Mouse (Mus musculus) cerebellum, postnatal 36 days (tissue): ENCODE results near the gene 2610507B11Rik.
A peak's percentile ranks its signal among the peaks of the same experiment; 100 is the strongest.

ENCODE experiments used
- DNase-seq, 2 experiments: peaks; one replicate each; pipeline ENCODE4 v3.0.0; 2021 to 2022; ENCODE audit warnings: mixed read lengths in 2 of 2

Gene 2610507B11Rik

GRCm38 (mm10) chr11:78289146-78289763 lies 27.7 kb downstream of the 2610507B11Rik start:
- no peak for DNase-seq

- no peak for DNase-seq
These were observed 29.1 kb downstream of the 2610507B11Rik start, which contains the start of gene BC030499 for GRCm38 (mm10) chr11:78290654-78291053. BC030499 (plus strand) TSS chr11:78290841.

GRCm38 (mm10) chr11:78294585-78294984 lies 33.0 kb downstream of the 2610507B11Rik start:
- DNase-seq = no peak

GRCm38 (mm10) chr11:78300917-78301316 lies 39.4 kb downstream of the 2610507B11Rik start:
- no peak for DNase-seq

GRCm38 (mm10) chr11:78301357-78302084 lies 40.0 kb downstream of the 2610507B11Rik start, which contains the start of gene Spag5:
Spag5 (plus strand) TSS chr11:78301529.
- DNase-seq = peak; percentile 83 to 84

GRCm38 (mm10) chr11:78305272-78305671 lies 43.7 kb downstream of the 2610507B11Rik start:
- DNase-seq = no peak

- DNase-seq = no peak
These were observed 49.4 kb downstream of the 2610507B11Rik start for GRCm38 (mm10) chr11:78310861-78311511.

GRCm38 (mm10) chr11:78313662-78314061 lies 52.1 kb downstream of the 2610507B11Rik start:
- DNase-seq = no peak

- DNase-seq = no peak
These were observed 56.9 kb downstream of the 2610507B11Rik start for GRCm38 (mm10) chr11:78318411-78318810.

GRCm38 (mm10) chr11:78322076-78322831 lies 60.7 kb downstream of the 2610507B11Rik start:
- DNase-seq = no peak

GRCm38 (mm10) chr11:78322860-78323259 lies 61.3 kb downstream of the 2610507B11Rik start, which contains the start of gene Aldoc:
Aldoc (plus strand) TSS chr11:78322968.
- peak; percentile 85 to 87 for DNase-seq

GRCm38 (mm10) chr11:78324000-78324785 lies 62.6 kb downstream of the 2610507B11Rik start:
- DNase-seq = peak; percentile 38 to 48

GRCm38 (mm10) chr11:78324965-78325364 lies 63.4 kb downstream of the 2610507B11Rik start:
- peak in 1 of 2 experiments; percentile 12 for DNase-seq

- no peak for DNase-seq
These were observed 65.7 kb downstream of the 2610507B11Rik start for GRCm38 (mm10) chr11:78327215-78327614.

- DNase-seq = peak; percentile 98
These were observed 66.3 kb downstream of the 2610507B11Rik start, which contains the start of gene Pigs for GRCm38 (mm10) chr11:78327634-78328511. Pigs (plus strand) TSS chr11:78328415.

- peak in 1 of 2 experiments; percentile 27 for DNase-seq
These were observed 67.0 kb downstream of the 2610507B11Rik start for GRCm38 (mm10) chr11:78328512-78329056.

- no peak for DNase-seq
These were observed 71.1 kb downstream of the 2610507B11Rik start for GRCm38 (mm10) chr11:78332676-78333075.

GRCm38 (mm10) chr11:78333992-78334391 lies 72.4 kb downstream of the 2610507B11Rik start:
- DNase-seq = no peak

- DNase-seq = no peak
These were observed 75.5 kb downstream of the 2610507B11Rik start for GRCm38 (mm10) chr11:78337040-78337439.
